Mouse (Mus musculus) stomach, postnatal 0 days (tissue): ENCODE data around the gene Gm3435. TPM values are rescaled to one million over a fixed set of nuclear protein-coding genes. Genes with fewer than 3 reads are reported as not detected.
A peak's percentile ranks its signal among the peaks of the same experiment; 100 is the strongest.

ENCODE experiments used
- ATAC-seq: fragments of 200-750 bp; cut with Nextera tagmentation; 2 replicates; pipeline ENCODE4 v1.8.0; 2017; ENCODE audit not compliant: low FRiP score, low TSS enrichment
- DNase-seq: peaks from one replicate; pipeline ENCODE4 v3.0.0-alpha.2; 2016; ENCODE audit warnings: low spot score
- H3K27ac ChIP-seq: fragments of 300-500 bp; sonication (generic); replicated peaks from 2 replicates; pipeline ENCODE4 v1.5.1; 2014; ENCODE audit warnings: mild to moderate bottlenecking, control low read depth
- H3K27me3 ChIP-seq: fragments of 300-500 bp; sonication (generic); 2 replicates; pipeline ENCODE4 v1.6.1; 2014; ENCODE audit warnings: low read length; ENCODE audit not compliant: control insufficient read depth, insufficient read depth
- H3K36me3 ChIP-seq: fragments of 300-500 bp; sonication (generic); 2 replicates; pipeline ENCODE4 v1.6.1; 2014; ENCODE audit warnings: low read length, mixed read lengths; ENCODE audit not compliant: control insufficient read depth, insufficient read depth
- H3K4me1 ChIP-seq: fragments of 300-500 bp; sonication (generic); replicated peaks from 2 replicates; pipeline ENCODE4 v1.6.1; 2014; ENCODE audit warnings: antibody characterized with exemption; ENCODE audit not compliant: control insufficient read depth, insufficient read depth
- H3K4me2 ChIP-seq: fragments of 300-500 bp; sonication (generic); replicated peaks from 2 replicates; pipeline ENCODE4 v1.6.1; 2014; ENCODE audit warnings: low read depth, mild to moderate bottlenecking, control low read depth, moderate library complexity
- H3K4me3 ChIP-seq: fragments of 300-500 bp; sonication (generic); 2 replicates; pipeline ENCODE4 v1.5.1; 2014; ENCODE audit warnings: low read depth, low read length, control low read depth
- H3K9ac ChIP-seq: fragments of 300-500 bp; sonication (generic); 2 replicates; pipeline ENCODE4 v1.6.1; 2014; ENCODE audit warnings: mild to moderate bottlenecking, low read length, control low read depth, mixed read lengths
- H3K9me3 ChIP-seq: fragments of 300-500 bp; sonication (generic); 2 replicates; pipeline ENCODE4 v1.6.1; 2016; ENCODE audit warnings: low read length; ENCODE audit not compliant: control insufficient read depth
- CTCF ChIP-seq: IDR thresholded peaks from 2 replicates; pipeline ENCODE4 v1.5.1; 2016; ENCODE audit warnings: antibody characterized with exemption, low read depth, mild to moderate bottlenecking, moderate library complexity
- EP300 ChIP-seq: optimal IDR thresholded peaks from 2 replicates; pipeline ENCODE3; 2016; ENCODE audit warnings: antibody characterized with exemption
- WGBS: fragments of 180-500 bp; shearing (Covaris S2); extraction: QIAGEN DNeasy Blood & Tissue Kit; methylation state at CpG from one replicate; pipeline ENCODE4 v1.1.7; 2014; 5-methylcytosine and 5-hydroxymethylcytosine counted together
- polyA plus RNA-seq: library from polyadenylated mRNA; unstranded; fragments of >200 nt; fragmentation: Nextera tagmentation; extraction: Ambion mirVana; gene quantifications from 2 replicates; pipeline ENCODE4 v1.2.1, GENCODE M21; 2015

The Gm3435 gene
- polyA plus RNA-seq, 1 experiment from 2014 or later: 5.4 TPM

DNA sequence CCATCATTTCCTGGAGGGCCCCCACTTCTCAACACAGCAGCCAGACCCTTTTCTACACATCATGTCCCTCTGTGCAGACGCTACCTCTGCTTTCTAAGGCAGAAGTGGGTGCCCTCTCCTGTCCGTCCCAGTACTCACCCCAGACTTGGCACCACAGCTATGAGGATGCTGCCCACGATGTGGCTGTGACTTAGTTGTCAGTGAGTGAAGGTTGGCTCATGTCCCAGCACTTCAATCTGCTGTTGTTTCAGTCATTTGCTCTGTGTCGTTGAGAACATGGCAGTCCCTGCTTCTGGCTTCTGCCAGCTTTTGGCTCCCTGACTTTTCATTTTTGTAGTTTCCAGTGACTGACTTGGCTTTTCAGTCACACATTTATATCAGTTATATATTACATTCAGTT, 45.9 kb downstream of the Gm3435 start:
- Histone ChIP-seq H3K27ac (no peak overlapping the region), H3K9me3 (no peaks in the 10 kb centered on the region), H3K4me1 (no peaks in the 10 kb centered on the region), H3K4me2 (no peak overlapping the region), H3K9ac (no peak overlapping the region), H3K36me3 (peaks cover 12% of the 10 kb centered on the region), H3K4me3 (no peak overlapping the region), H3K27me3 (no peaks in the 10 kb centered on the region)
- WGBS: 82% methylated on average over 4 of the region's 4 CpGs
- ATAC-seq (no peak), DNase-seq (no peak)
- TF ChIP-seq EP300: no peak
- no peak for TF ChIP-seq CTCF

DNA sequence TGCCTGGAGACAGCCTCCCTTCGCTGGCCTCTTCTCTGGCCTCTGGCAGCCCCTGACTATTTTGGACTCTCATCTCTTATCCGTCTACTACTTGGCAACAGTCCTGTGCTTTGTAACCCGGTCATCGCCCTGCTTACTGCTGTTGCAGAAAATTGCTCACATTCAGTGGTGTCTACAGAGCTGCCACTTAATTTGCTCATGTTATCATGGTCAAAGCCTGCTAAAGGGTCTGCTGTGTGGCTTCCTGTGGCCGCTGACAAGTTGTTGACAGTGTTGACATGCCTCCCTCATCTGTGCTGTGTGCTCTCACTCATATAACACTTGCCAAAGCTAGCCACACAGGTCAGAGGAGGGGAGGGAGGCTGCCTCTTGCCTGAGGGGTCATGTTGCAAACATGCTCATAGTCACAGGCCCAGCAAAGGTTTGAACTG, 48.2 kb downstream of the Gm3435 start:
- 73% methylated on average over 5 of the region's 5 CpGs for WGBS
- Histone ChIP-seq H3K27ac (no peak overlapping the region), H3K27me3 (no peaks in the 10 kb centered on the region), H3K4me1 (no peaks in the 10 kb centered on the region), H3K9me3 (no peaks in the 10 kb centered on the region), H3K36me3 (peaks cover 14% of the 10 kb centered on the region), H3K9ac (no peak overlapping the region), H3K4me2 (no peak overlapping the region), H3K4me3 (no peak overlapping the region)
- TF ChIP-seq EP300: no peak
- TF ChIP-seq CTCF: no peak
- ATAC-seq (no peak), DNase-seq (no peak)

DNA sequence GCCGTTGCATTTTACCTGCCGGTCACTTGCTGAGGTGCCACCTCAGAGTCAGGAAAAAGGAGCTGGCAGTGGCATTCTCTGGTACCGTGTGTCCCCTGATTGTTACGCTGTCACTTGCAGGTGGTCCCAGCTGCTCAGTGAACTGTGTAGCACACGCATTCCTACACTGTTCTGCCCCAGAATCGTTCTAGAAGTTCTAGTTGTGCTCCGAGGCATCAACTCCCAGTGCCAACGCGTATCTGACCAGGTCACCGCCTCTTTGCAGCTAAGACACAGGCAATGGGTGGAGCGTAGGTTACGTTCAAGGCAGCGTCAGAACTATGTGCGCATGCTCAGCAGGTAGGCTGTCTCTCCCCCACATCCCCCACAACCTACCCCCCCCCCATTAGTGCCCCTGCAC, 49.7 kb downstream of the Gm3435 start:
- WGBS: 91% methylated on average over 14 of the region's 14 CpGs
- Histone ChIP-seq H3K4me1 (no peaks in the 10 kb centered on the region), H3K27ac (no peak overlapping the region), H3K4me2 (no peak overlapping the region), H3K36me3 (peaks cover 14% of the 10 kb centered on the region), H3K27me3 (no peaks in the 10 kb centered on the region), H3K9ac (no peak overlapping the region), H3K9me3 (no peaks in the 10 kb centered on the region), H3K4me3 (no peak overlapping the region)
- no peak for TF ChIP-seq CTCF
- TF ChIP-seq EP300: no peak
- DNase-seq (no peak), ATAC-seq (no peak)

DNA sequence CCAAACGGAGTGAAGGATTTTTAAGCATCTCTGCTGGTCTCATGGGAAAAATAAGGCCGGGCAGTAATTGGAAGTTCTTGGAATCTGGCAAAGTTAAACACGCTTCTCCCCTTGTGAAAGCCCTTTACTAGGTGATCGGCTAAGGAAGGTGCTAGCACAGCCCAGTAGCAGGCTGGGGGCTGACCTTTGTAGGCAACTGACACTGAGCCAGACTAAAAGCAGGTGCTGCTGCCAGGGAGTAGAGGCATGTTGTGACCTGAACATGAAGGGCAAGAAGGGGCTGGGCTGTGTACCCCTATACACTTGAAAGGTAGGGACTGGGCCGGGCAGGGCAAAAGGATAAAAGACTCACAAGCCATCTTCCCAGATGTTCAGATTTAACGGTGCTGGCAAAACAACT, 50.4 kb downstream of the Gm3435 start:
- no peak overlapping the region for H3K4me2 ChIP-seq
- DNase-seq (no peak), ATAC-seq (no peak)
- no peaks in the 10 kb centered on the region for H3K27me3 ChIP-seq
- no peak overlapping the region for H3K27ac ChIP-seq
- no peak for TF ChIP-seq EP300
- TF ChIP-seq CTCF: no peak
- H3K9ac ChIP-seq: no peak overlapping the region
- WGBS: 85% methylated on average over 6 of the region's 6 CpGs
- H3K4me1 ChIP-seq: no peaks in the 10 kb centered on the region
- no peaks in the 10 kb centered on the region for H3K9me3 ChIP-seq
- H3K4me3 ChIP-seq: no peak overlapping the region
- peaks cover 14% of the 10 kb centered on the region for H3K36me3 ChIP-seq

DNA sequence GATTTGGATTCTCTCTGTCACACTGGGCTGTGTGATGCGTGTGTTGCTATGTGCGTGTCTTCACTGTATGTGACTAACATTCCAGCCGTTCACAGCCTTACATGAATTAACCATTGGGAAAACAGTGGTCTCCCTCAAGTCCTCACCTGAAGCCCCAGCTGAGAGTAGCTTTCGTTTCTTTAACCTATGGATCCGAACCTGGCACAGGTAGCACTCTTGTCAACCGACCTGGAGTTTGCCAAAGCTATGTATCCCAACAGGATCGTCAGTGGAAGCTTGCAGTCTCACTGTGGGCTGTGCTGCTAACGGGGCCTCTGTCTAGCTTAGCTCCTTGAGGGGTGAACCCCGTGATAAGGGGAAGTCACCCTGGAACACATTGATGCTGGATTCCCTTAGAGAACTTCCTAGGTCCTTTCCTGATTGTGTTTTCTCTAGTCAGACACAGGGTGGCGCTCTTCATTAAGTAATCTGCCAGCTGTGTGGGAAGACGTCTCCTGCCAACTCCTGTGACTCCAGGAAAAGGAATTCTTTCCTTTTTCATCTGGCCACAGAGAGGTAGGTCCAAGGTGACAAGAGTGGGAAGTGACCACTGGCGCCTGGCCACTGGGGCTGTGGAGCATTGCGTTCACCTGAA, 55.5 kb downstream of the Gm3435 start:
- ATAC-seq: peak; percentile 70
- Histone ChIP-seq H3K27me3 (no peaks in the 10 kb centered on the region), H3K27ac (no peak overlapping the region), H3K4me3 (no peak overlapping the region), H3K36me3 (peaks cover 2% of the 10 kb centered on the region; the same call in 1 of the 2 replicates), H3K4me1 (no peaks in the 10 kb centered on the region), H3K9ac (no peak overlapping the region), H3K4me2 (0 out of 2 replicates have a peak overlapping the region, but pooled peaks have one; percentile 21), H3K9me3 (no peaks in the 10 kb centered on the region)
- TF ChIP-seq EP300: no peak
- TF ChIP-seq CTCF: peak; percentile 89
- peak; percentile 80 for DNase-seq
- WGBS: 40% methylated on average over 13 of the region's 13 CpGs

DNA sequence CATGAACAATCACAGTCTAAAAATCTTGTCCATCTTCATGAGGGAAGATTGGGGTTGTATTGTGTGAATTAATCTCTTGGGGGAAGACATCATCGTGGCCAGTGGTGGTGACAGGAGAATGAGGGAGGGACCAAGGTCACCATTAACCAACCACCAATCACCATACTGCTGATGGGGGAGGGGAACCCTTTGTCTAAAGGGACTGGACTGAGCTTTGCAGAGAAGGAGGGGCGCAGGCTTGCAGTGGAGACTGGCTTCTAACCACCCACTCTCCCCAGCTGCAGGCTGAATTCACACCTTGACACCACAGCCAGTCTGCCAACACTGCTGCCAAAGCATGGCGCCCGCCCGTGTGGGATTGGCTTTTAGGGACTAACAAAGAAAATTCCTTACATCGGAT, 56.1 kb downstream of the Gm3435 start:
- ATAC-seq: peak; percentile 39; the same call in 1 of the 2 replicates
- no peak overlapping the region for H3K27ac ChIP-seq
- WGBS: 48% methylated on average over 6 of the region's 6 CpGs

More for the DNA sequence above, 56.1 kb downstream of the Gm3435 start:
- Histone ChIP-seq H3K27me3 (no peaks in the 10 kb centered on the region), H3K4me2 (0 out of 2 replicates have a peak overlapping the region, but pooled peaks have one; percentile 21), H3K4me1 (no peaks in the 10 kb centered on the region), H3K4me3 (no peak overlapping the region), H3K36me3 (peaks cover 2% of the 10 kb centered on the region; the same call in 1 of the 2 replicates), H3K9me3 (no peaks in the 10 kb centered on the region), H3K9ac (no peak overlapping the region)
- no peak for DNase-seq
- TF ChIP-seq EP300 (no peak), CTCF (no peak)
